Mouse (Mus musculus) spleen, postnatal 10 days (tissue): ENCODE measurements around the gene Adamts9.
A peak's percentile ranks its signal among the peaks of the same experiment; 100 is the strongest.

Source experiments
- DNase-seq, 2 experiments: peaks; one replicate each; pipeline ENCODE4 v3.0.0; 2021 to 2022; ENCODE audit warnings: low spot score in 2 of 2

Gene Adamts9

DNA sequence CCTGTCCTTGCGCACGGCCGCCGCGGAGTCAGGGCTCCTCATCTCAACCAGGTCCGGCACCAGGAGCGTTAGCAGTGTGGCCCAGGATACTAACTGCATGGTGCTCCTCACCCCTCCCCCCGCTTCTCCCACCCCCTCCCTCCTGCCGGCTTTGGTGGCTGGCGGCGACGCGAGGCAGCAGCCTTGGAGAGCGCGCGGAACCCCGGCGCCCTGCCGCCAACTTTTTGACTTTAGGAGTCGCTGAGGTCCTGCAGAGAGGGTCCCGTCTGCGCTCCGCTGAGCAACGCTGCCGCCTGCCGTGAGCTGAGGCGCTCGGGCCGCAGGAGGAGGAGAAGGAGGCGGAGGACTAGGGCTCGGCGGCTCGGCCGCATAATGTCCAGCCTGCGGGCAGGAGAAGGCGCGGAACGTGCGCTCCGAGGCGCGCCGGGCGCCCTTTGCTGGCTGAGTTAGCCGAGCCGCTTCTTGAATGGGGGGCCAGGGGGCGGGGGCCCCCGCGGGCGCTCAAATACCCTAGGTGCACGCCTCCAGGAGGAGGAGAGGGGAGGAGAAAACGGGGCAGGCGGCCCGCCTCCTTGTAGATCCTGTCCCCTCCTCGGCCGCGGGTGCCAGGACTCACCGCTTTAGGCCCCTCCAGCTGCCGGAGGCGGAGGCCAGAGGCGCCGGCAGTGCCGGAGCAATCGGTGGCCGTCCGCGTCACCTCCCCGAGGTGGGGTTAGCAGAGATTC is at the start of gene Adamts9:
Gene Adamts9, minus strand, starts transcription at position 436 of the 725 bp plus-strand sequence.
- DNase-seq, result peak in 1 of 2 experiments; percentile 19

GRCm38 (mm10) chr6:92991616-92992015 is 48.3 kb upstream of the Adamts9 start:
- DNase-seq, result no peak

DNA sequence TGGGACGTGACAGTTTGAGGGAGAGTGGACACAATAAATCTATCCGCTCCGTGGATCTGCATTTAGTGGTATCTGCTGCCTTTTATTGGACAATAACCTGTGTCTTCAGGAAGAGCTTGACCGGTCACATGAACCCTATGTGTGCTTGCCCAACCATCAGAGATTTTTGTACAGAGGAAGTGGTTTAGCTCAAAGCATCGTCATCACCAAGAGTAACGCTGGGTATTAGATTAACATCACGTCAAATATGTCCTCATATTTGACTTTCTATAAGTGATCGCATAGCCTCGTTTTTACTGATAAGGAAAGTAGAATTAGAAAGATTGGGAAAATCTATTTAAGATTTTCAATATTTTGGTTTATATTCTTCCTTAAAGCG is 45.3 kb upstream of the Adamts9 start:
- no peak for DNase-seq

- DNase-seq, result no peak
These were observed 44.7 kb upstream of the Adamts9 start for GRCm38 (mm10) chr6:92987846-92988619.

GRCm38 (mm10) chr6:92987366-92987765 is 44.1 kb upstream of the Adamts9 start:
- DNase-seq, result no peak

GRCm38 (mm10) chr6:92983421-92983820 is 40.1 kb upstream of the Adamts9 start:
- DNase-seq, result no peak

DNA sequence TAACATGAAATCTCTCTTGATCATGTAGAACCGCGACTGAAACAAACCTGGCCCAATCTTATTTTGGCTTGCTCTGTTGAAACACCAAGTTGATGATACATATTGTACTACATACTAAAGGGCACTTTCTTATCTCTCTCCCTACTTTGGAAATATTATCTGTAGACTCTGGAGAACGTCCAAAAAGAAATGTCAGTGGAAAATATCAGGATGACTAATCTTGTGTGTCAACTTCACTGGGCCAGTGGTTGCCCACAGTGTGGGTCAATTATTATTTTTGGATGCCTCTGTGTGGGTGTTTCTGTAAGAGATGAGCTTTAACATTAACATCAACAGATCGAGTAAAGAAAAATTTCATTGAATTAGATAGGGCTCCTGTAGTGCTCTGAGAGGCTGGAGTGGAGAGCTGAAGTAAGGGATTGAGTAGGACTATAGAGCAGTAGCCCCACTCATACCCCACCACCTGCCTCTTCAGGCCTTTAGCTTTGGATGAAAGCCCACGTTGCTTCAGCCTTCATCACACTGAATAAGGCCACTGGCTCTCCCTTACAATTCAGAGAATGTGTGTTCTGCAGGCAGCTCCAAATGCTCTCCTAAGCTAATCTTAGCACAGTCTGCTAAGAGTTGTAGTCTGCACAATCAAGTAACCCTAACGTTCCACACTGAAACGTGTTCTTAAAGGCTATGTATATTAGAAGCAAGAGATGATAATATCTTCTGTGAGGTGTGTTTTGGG is 38.3 kb upstream of the Adamts9 start:
- no peak for DNase-seq

DNA sequence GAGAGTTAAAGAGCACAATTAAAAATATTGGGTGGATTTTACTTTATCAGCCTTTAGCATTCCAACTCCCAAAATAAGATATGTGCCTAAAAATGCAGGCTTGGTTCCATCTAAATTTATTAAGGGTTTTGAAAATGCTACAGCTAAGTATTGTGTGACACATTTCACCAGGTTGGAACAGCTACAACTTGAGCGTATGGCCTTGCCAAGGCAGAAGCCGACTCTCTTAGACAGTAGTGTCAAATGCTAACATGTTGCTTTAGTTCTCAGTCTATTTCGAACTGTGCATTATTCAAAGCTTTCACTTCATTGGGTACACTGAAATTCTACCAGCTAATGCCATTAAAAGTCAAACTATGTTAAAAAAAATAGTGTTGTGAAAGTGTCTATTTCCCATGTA is 30.0 kb upstream of the Adamts9 start:
- DNase-seq, result no peak

DNA sequence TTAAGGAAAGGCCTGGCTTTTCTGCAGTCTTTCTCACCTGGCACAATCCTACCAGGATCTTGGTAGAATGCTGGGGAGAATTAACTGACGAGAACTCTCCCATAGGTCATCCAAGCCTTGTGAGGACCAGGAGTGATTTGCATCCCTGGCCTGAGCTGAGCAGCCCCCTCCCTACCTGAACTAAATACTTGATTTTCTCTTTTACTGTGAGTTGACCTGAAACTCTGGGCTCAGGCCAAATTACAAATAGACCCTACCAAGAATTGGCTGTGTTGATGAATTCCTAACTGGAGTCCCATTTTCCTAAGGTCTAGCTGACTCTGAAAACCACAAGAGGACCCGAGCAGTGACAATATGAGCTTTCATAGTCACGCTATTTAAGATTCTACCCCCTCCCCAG is 25.4 kb upstream of the Adamts9 start:
- DNase-seq, result no peak

- no peak for DNase-seq
These were observed 24.9 kb upstream of the Adamts9 start for GRCm38 (mm10) chr6:92968216-92968615.

GRCm38 (mm10) chr6:92962966-92963365 is 19.7 kb upstream of the Adamts9 start:
- DNase-seq, result no peak

GRCm38 (mm10) chr6:92960997-92961396 is 17.7 kb upstream of the Adamts9 start:
- DNase-seq, result no peak

DNA sequence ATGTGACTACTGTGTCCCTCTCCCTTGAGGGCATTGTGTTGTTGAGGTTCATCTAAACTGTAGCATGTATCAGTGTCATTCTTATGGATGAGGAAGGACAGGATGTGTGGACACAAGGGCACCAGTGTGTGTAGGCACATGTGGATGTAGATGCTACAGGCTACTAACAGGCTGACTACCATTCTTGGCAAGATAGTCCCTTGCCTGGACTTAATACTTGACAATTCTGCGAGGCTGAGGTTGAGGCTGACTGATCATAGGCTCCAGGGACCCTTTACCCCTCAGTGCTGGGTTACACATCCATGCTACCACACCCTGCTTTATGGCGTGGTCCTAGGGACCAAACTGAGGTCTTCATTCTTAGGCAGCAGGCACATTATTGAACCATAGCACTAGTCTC is 16.1 kb upstream of the Adamts9 start:
- DNase-seq, result no peak

DNA sequence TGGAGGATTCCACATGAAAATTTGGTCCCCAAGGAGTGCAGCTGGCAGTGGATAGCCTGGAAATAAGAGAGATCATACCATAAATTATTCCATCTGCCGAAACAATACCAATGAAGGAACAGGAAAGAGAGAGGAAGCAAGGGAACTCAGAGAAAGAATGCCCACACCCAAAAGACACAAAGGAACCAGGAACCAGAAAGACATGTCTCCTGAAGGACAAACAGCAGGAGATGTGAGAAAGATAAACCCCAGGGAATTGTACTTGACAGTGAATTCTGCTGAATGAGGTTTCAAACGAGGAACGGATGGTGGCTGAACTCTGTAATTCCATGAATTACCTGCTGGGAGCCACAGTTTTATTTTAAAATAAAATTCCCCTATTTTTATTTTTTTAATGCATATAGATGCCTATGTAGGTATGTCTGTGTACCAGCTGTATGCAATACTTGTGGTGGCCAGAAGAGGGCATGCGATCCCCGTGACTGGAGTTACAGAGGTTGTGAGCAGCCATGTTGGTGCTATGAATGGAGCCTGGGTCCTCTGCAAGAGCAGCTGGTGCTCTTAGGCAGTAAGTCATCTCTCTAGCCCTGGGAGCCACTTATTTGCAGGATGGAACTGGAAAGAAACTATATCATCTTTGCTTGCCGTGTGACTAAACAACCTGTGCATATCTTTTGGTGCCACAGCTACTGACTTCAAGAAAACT is 4.2 kb upstream of the Adamts9 start:
- DNase-seq, result no peak

- DNase-seq, result no peak
These were observed 1.4 kb upstream of the Adamts9 start for GRCm38 (mm10) chr6:92944711-92945110.

DNA sequence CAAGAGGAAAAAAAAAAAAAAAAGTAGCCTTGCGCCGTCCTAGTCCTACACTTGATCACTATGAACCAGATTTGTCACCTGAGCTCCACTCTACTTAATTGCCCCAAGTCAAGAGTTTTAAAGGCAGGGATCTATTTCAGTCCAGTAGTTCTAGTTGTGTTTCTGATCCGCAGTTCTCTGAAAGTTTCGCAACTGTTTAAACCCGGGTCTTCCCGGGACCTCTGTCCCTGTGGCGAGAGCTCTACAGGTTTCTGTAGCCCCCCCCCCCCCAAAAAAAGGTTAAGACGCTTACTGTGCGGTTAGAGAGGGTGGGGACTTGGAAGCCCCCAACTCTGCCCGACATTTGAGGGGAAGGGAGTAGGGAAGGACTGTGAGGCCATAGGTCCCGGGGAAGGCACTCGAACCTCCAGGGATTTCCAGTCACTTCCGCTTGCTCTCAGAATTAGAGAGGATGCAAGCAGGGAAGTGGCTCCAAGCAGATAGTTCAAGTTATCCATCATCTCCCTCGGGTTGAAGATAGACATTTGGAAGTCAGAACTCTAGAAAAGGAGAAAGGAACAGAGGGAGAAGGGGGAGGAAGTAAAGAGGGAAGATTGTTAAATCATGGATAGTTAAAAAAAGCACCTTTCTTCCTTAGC is 875 bp upstream of the Adamts9 start:
- no peak for DNase-seq

DNA sequence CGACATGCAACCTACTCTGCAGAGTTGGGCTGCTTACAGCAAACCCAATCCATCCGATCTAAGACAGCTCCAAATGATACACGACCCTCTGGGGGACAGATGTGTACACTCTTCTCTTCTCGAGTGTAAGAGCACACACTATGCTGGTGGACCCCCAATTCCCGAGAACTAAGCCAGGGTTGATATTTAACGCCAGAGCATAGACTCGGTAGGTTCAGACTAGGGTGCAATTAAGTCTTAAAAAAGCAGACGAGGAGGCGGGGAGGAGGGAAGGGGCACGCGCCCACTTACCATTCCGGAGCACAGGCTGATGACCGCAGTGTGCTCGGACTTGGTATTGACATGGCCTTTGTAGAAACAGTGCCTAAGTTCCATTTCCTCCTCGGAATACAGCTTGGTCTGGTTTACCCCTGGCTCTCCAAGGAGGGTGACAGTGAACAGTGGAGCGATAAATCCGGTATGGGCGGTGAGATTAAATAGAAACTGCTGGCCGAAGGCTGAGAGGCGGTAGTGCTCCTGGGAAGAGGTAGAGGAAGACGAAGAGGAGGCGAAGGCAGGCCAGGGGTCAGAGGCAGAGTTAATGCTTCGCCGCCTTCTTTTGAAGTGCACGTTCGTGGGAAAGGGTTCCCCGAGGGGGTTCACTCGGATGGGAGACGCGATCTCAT is 1.4 kb downstream of the Adamts9 start:
- no peak for DNase-seq

GRCm38 (mm10) chr6:92941281-92941731 is 2.0 kb downstream of the Adamts9 start:
- DNase-seq, result peak in 1 of 2 experiments; percentile 39

DNA sequence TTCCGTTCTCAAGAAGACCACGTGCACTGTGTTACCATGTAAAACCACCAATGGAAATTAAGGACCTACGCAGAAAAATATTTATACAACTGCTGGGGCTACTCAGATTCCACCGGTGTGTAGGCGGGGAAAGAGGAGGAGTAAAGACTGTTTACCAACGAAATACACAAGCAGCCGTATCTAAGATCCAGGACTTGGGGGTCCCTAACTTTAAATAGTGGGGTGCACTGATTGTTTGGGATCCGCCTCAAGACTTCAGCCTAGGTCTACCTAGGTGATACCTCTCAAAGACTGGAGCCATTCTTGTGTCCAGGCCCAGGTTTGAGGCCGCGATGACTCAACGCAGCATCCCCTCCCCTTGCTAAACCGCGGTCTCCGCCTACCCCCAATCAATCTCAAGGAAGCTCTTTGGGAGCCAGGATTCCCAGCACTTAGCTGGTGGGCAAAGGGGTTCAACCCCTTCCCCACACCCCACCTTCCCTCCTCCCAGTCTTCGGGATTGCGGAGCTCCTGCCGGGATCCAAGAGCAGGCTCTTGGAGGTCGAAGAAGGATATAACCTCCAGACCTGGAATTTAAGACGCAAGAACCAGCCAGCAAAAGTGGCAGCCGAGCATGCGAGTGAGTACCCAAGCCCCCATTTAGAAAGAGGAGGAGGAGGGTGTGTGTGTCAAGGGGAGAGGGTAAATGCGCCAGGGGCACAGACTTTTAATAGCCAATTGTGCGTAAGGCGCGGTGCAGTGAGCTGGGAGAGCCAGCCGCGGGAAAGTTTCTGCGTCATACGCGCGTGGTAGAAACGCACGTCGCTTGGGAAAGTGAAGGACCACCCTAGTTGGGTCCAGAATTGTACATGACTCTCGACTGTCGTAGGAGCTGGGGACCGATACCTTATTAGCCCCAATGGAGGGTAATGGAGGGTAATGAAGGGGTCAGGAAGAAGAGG is 2.8 kb downstream of the Adamts9 start:
- no peak for DNase-seq

GRCm38 (mm10) chr6:92928261-92928660 is 15.0 kb downstream of the Adamts9 start:
- no peak for DNase-seq
